Mouse (Mus musculus) G1E (cell line): Measurements from ENCODE around the gene Ahcyl2. TPM values are rescaled to one million over a fixed set of nuclear protein-coding genes. Genes with fewer than 3 reads are reported as not detected.

ENCODE experiments used
- ATAC-seq: 2 replicates; pipeline ENCODE4 v1.8.0; 2016; ENCODE audit warnings: mild to moderate bottlenecking; ENCODE audit not compliant: insufficient number of reproducible peaks, poor library complexity, low FRiP score, severe bottlenecking; ENCODE audit errors: extremely low read depth
- DNase-seq: peaks from one replicate; pipeline ENCODE4 v3.0.0; 2012; ENCODE audit warnings: low spot score
- H3K27me3 ChIP-seq: 2 replicates; pipeline ENCODE4 v1.6.1; 2012; ENCODE audit warnings: mild to moderate bottlenecking, low read length, inconsistent platforms; ENCODE audit not compliant: insufficient read depth
- H3K36me3 ChIP-seq: replicated peaks from 2 replicates; pipeline ENCODE3; 2012; ENCODE audit warnings: mild to moderate bottlenecking, inconsistent platforms
- H3K4me1 ChIP-seq: 2 replicates; pipeline ENCODE4 v1.6.1; 2012; ENCODE audit warnings: low read depth, low read length, inconsistent platforms, mixed read lengths; ENCODE audit not compliant: insufficient read depth
- H3K4me3 ChIP-seq: 2 replicates; pipeline ENCODE4 v1.5.1; 2012; ENCODE audit warnings: low read depth, mild to moderate bottlenecking, inconsistent platforms, low read length, moderate library complexity, mixed read lengths
- H3K9me3 ChIP-seq: replicated peaks from 2 replicates; pipeline ENCODE4 v1.6.1; 2012; ENCODE audit warnings: inconsistent platforms
- CTCF ChIP-seq: IDR thresholded peaks from 2 replicates; pipeline ENCODE4 v1.5.1; 2012; ENCODE audit warnings: low read depth, low read length, inconsistent platforms, mixed read lengths
- GATA1 ChIP-seq: IDR thresholded peaks from 2 replicates; pipeline ENCODE4 v1.6.1; 2012; ENCODE audit warnings: borderline replicate concordance, low read length, inconsistent platforms, mixed read lengths
- GATA2 ChIP-seq: IDR thresholded peaks from 2 replicates; pipeline ENCODE4 v1.6.1; 2012; ENCODE audit warnings: low read depth, low read length, inconsistent platforms, borderline replicate concordance
- POLR2AphosphoS5 ChIP-seq: IDR thresholded peaks from 2 replicates; pipeline ENCODE4 v1.6.1; 2012; ENCODE audit warnings: low read depth, low read length, inconsistent platforms; ENCODE audit not compliant: insufficient replicate concordance
- TAL1 ChIP-seq: conservative IDR thresholded peaks from 2 replicates; pipeline ENCODE4 v1.6.1; 2012; ENCODE audit warnings: low read depth, low read length, inconsistent platforms, mixed read lengths
- polyA plus RNA-seq: library from polyadenylated mRNA; stranded (reverse); fragments of >175 nt; gene quantifications from 2 replicates; pipeline ENCODE4 v1.2.3, GENCODE M21; 2012
- total RNA-seq, 2 experiments: library from RNA; stranded (forward) in 1 of 2; stranded (reverse) in 1 of 2; fragments of 200-1000 nt in 1 of 2; fragments of >200 nt in 1 of 2; fragmentation: Nextera tagmentation in 1 of 2; gene quantifications; 2 replicates each; pipeline ENCODE4 v1.2.3; 2014 to 2017

Ahcyl2 gene
- total RNA-seq (2014; fragmentation: Nextera tagmentation): 44.7 and 45.0 TPM in 2 replicates
- total RNA-seq (2017): 76.1 and 81.5 TPM in 2 replicates
- 21.7 and 38.8 TPM in 2 replicates for polyA plus RNA-seq

GRCm38 (mm10) chr6:29767813-29768660, at the start of gene Ahcyl2:
TSS of gene Ahcyl2 (plus strand) at chr6:29768011.
- no peaks in the 10 kb centered on the region for H3K9me3 ChIP-seq
- peaks cover 14% of the 10 kb centered on the region for H3K36me3 ChIP-seq
- H3K27me3 ChIP-seq: no peaks in the 10 kb centered on the region
- ATAC-seq (peak; percentile 93), DNase-seq (peak; percentile 80)
- peaks cover 28% of the 10 kb centered on the region for H3K4me1 ChIP-seq
- TF ChIP-seq CTCF (no peak), POLR2AphosphoS5 (no peak), TAL1 (no peak), GATA2 (no peak), GATA1 (no peak)
- peak within 1 kb of the TSS; percentile 94 for H3K4me3 ChIP-seq

GRCm38 (mm10) chr6:29718894-29719329, 48.9 kb upstream of the Ahcyl2 start:
- TF ChIP-seq CTCF: no peak
- TF ChIP-seq POLR2AphosphoS5: no peak
- TF ChIP-seq TAL1: no peak
- no peak for TF ChIP-seq GATA2
- no peak for TF ChIP-seq GATA1
- ATAC-seq (no peak), DNase-seq (no peak)
- Histone ChIP-seq H3K9me3 (no peaks in the 10 kb centered on the region), H3K4me1 (peaks cover 24% of the 10 kb centered on the region), H3K27me3 (no peaks in the 10 kb centered on the region), H3K36me3 (peaks cover 68% of the 10 kb centered on the region), H3K4me3 (no peak overlapping the region; the same call in 1 of the 2 replicates)

- Histone ChIP-seq H3K4me1 (peaks cover 21% of the 10 kb centered on the region), H3K27me3 (no peaks in the 10 kb centered on the region), H3K9me3 (no peaks in the 10 kb centered on the region), H3K4me3 (no peak overlapping the region), H3K36me3 (peaks cover 44% of the 10 kb centered on the region)
- DNase-seq (no peak), ATAC-seq (no peak)
- TF ChIP-seq POLR2AphosphoS5: no peak
- TF ChIP-seq CTCF: no peak
- no peak for TF ChIP-seq TAL1
- TF ChIP-seq GATA2: no peak
- TF ChIP-seq GATA1: no peak
These were observed 45.9 kb upstream of the Ahcyl2 start for GRCm38 (mm10) chr6:29721890-29722289.

- ATAC-seq (no peak), DNase-seq (no peak)
- Histone ChIP-seq H3K9me3 (no peaks in the 10 kb centered on the region), H3K27me3 (peaks cover 10% of the 10 kb centered on the region; the same call in 1 of the 2 replicates), H3K4me1 (peaks cover 13% of the 10 kb centered on the region; the same call in 1 of the 2 replicates), H3K4me3 (no peak overlapping the region), H3K36me3 (peaks cover 3% of the 10 kb centered on the region)
- TF ChIP-seq GATA2 (no peak), POLR2AphosphoS5 (no peak), GATA1 (no peak), CTCF (no peak), TAL1 (no peak)
These were observed 41.1 kb upstream of the Ahcyl2 start for GRCm38 (mm10) chr6:29726576-29727200.

- Histone ChIP-seq H3K36me3 (no peaks in the 10 kb centered on the region), H3K4me3 (no peak overlapping the region), H3K9me3 (no peaks in the 10 kb centered on the region), H3K4me1 (peaks cover 19% of the 10 kb centered on the region; the same call in 1 of the 2 replicates), H3K27me3 (peaks cover 10% of the 10 kb centered on the region; the same call in 1 of the 2 replicates)
- DNase-seq (no peak), ATAC-seq (no peak)
- no peak for TF ChIP-seq TAL1
- TF ChIP-seq GATA1: no peak
- no peak for TF ChIP-seq POLR2AphosphoS5
- TF ChIP-seq CTCF: no peak
- TF ChIP-seq GATA2: no peak
These were observed 39.8 kb upstream of the Ahcyl2 start for GRCm38 (mm10) chr6:29728035-29728434.

GRCm38 (mm10) chr6:29729491-29729890, 38.3 kb upstream of the Ahcyl2 start:
- TF ChIP-seq POLR2AphosphoS5 (no peak), GATA2 (no peak), CTCF (no peak), TAL1 (no peak), GATA1 (no peak)
- no peak overlapping the region for H3K4me3 ChIP-seq
- no peak for DNase-seq

More at GRCm38 (mm10) chr6:29729491-29729890, 38.3 kb upstream of the Ahcyl2 start:
- H3K36me3 ChIP-seq: no peaks in the 10 kb centered on the region
- peaks cover 25% of the 10 kb centered on the region for H3K4me1 ChIP-seq
- no peak for ATAC-seq
- H3K27me3 ChIP-seq: peaks cover 10% of the 10 kb centered on the region; the same call in 1 of the 2 replicates
- H3K9me3 ChIP-seq: no peaks in the 10 kb centered on the region
